Comparison of ENCODE assay signal across 8 mouse cellular contexts in the genomic region with DNA sequence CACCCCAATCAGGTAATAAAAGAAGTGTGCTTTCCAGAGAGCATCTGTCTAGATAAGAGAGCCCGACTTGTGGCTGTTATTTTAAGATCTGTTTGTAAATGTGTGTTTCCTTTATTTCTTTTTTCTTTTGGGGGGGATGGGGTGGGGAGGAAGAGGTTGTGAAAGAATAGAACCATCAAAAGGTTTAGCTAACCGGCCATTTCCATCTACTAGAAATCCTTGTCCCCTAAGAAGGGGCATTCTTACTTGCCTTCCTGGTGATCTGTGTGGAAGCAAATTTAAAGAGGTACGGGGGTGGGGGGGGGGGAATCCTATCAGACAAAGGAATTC. TPM values are rescaled to one million over a fixed set of nuclear protein-coding genes. Genes with fewer than 3 reads are reported as not detected.
DNase-seq lines count a peak whose midpoint lies in the region; ATAC-seq and TF ChIP-seq lines count a peak whose summit lies in the region.

No protein-coding gene starts in this region.

- DNase-seq in gastrocnemius, adult 2 months: no peak
- DNase-seq in gastrocnemius, adult 8-10 months (ENCODE audit: low spot score in 2 of 2): no peak
- peak; percentile 28 for DNase-seq in thymus, postnatal 0 days (ENCODE audit: low spot score)
- DNase-seq in thymus, postnatal 4 days: no peak
- DNase-seq in adrenal gland, adult 8-10 months: no peak
- no peak for DNase-seq in adrenal gland, postnatal 10 days
- no peak for DNase-seq in gastrocnemius, adult 18-20 months (ENCODE audit: low spot score)

- no peak for ATAC-seq in liver, embryonic 12.5 days

- TF ChIP-seq CTCF in gastrocnemius, adult 2 months (IDR thresholded peaks at IDR 0.05): no peak

- H3K27me3 ChIP-seq in liver, embryonic 12.5 days (replicated peaks): no peaks in the 10 kb centered on the region

- peaks cover 27% of the 10 kb centered on the region for H3K36me3 ChIP-seq in liver, embryonic 12.5 days

- WGBS in liver, embryonic 12.5 days (ENCODE audit: insufficient replicate concordance): 0% methylated on average over 3 of the region's 3 CpGs

- H3K27ac ChIP-seq in gastrocnemius, adult 2 months: peak overlapping the region; percentile 95; the same call in 1 of the 2 replicates
- H3K27ac ChIP-seq in liver, embryonic 12.5 days: peak overlapping the region; percentile 99

- intact Hi-C loops in gastrocnemius, adult 2 months (cut with DNase I): no loop called here

- H3K9me3 ChIP-seq in liver, embryonic 12.5 days (replicated peaks): no peaks in the 10 kb centered on the region

- peak overlapping the region; percentile 98 for H3K9ac ChIP-seq in liver, embryonic 12.5 days

- H3K4me2 ChIP-seq in liver, embryonic 12.5 days: peak overlapping the region; percentile 99

- peaks cover 66% of the 10 kb centered on the region for H3K4me1 ChIP-seq in liver, embryonic 12.5 days

- peak overlapping the region; percentile 82 for H3K4me3 ChIP-seq in gastrocnemius, adult 2 months
- H3K4me3 ChIP-seq in liver, embryonic 12.5 days: peak overlapping the region; percentile 100

RNA-seq across cellular contexts. Expression of a gene that starts 1.3 kb away (rescaled TPM):
- 1 to 10 TPM; 6.8 to 8.5 TPM for total RNA-seq in gastrocnemius, adult 2 months (2021)
- 1 to 10 TPM; 5.5 to 6.9 (median 5.8) TPM for total RNA-seq in gastrocnemius, adult 8-10 months (2022)
- polyA plus RNA-seq in thymus, postnatal 0 days (2015; fragmentation: Nextera tagmentation; extraction: Ambion mirVana): 10.1 and 14.0 TPM in 2 replicates
- polyA plus RNA-seq in liver, embryonic 12.5 days (2016; fragmentation: Nextera tagmentation; extraction: Ambion mirVana): 8.5 and 10.4 TPM in 2 replicates
- 10 to 100 TPM; 46.1 to 60.4 (median 50.8) TPM for total RNA-seq in adrenal gland, adult 8-10 months (2022)
- total RNA-seq in adrenal gland, postnatal 10 days (2021): 10 to 100 TPM; 38.5 to 39.2 TPM
- total RNA-seq in gastrocnemius, adult 18-20 months (2021): 1 to 10 TPM; 6.1 to 8.1 TPM

Comparison
In these comparisons a context has a peak if more than half of its experiments do, and no peak if none do; other contexts are left out.
1. RNA of a gene that starts 1.3 kb away (total RNA-seq): 46.1 to 60.4 TPM in adrenal gland, adult 8-10 months and 38.5 to 39.2 TPM in adrenal gland, postnatal 10 days; 6.8 to 8.5 TPM in gastrocnemius, adult 2 months, 6.1 to 8.1 TPM in gastrocnemius, adult 18-20 months and 5.5 to 6.9 TPM in gastrocnemius, adult 8-10 months; every median in the first group is over 4 times any median in the second.